Mouse (Mus musculus) megakaryocyte, embryonic 14.5 days (primary cell): ENCODE data around the gene Mrgpre.

ENCODE experiments used
- FLI1 ChIP-seq: IDR thresholded peaks from 2 replicates; pipeline ENCODE4 v1.6.1; 2012; ENCODE audit warnings: low read length, inconsistent platforms, mixed read lengths
- GATA1 ChIP-seq: IDR thresholded peaks from 3 replicates; pipeline ENCODE4 v1.6.1; 2012; ENCODE audit warnings: mixed read lengths, low read length, inconsistent platforms, borderline replicate concordance

DNA sequence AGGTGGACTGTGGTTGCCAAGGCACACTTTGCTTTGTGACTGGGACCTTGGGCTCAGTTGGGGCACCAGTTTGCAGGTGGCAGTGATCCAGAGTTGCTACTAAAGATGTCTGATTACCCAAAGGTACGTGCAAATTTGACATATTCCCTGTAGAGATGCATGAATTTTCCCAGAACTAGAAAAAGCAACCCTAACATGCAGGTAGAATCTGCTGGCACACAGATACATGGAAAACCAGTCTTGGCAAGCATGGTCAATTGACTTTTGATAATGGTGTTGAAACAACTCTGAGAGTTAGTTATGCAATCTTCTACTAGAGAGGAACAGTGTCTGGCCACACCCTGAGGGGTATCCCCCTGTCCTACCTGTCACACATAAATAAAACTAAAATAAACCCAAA, 32.9 kb downstream of the Mrgpre start:
- no peak for TF ChIP-seq GATA1
- TF ChIP-seq FLI1 = no peak
